Mouse (Mus musculus) kidney, adult 2 months (tissue): ENCODE data around the gene Rnf114.

Source experiments
- CTCF ChIP-seq: fragments of 200-500 bp; conservative IDR thresholded peaks from 2 replicates; pipeline ENCODE4 v1.5.1; 2011; ENCODE audit warnings: low read depth, mild to moderate bottlenecking, control low read depth, low read length, moderate library complexity, mixed read lengths; ENCODE audit not compliant: insufficient read depth, insufficient read length
- POLR2A ChIP-seq: fragments of 200-500 bp; IDR thresholded peaks from one replicate; pipeline ENCODE4 v1.6.1; 2011; ENCODE audit warnings: low read depth, low read length, control low read depth

DNA sequence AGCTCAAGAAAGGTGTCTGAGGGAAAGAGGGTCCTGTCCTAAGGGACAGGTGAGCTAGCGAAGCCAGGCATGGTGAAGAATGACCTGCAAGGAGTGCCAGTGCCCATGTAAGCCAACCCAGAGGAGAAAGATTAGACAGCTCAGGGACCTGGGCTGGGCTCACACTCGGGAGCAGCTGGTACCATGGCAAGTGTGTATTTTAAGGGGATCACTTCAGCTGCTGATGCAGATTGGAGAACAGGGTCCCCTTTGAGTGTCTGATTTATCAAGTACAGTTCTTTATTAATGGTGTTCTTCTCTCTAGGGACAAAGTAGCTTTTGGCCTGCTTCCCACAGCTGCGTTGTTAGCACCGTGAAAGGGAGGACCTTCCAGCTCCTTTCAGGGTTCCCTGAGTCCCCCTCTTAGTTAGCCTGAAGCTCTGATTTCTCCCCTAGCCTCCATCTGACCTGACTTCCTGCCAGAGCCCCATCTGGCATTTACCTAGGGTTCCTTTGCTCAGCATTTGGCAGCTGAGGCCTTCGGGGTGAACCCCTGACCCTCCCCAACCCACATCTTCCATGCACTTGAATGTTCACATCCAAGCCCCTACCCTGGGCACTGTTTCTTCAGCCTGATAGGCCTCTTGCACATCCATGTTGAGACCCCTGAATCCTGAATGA is 36.0 kb upstream of the Rnf114 start:
- TF ChIP-seq CTCF = no peak
- TF ChIP-seq POLR2A = no peak
